Mouse (Mus musculus) intestine, postnatal 0 days (tissue): ENCODE measurements around the gene Rad9a. TPM values are rescaled to one million over a fixed set of nuclear protein-coding genes. Genes with fewer than 3 reads are reported as not detected.

Source experiments
- ATAC-seq: fragments of 200-750 bp; cut with Nextera tagmentation; 2 replicates; pipeline ENCODE4 v1.8.0; 2017; ENCODE audit warnings: mild to moderate bottlenecking, moderate TSS enrichment, moderate library complexity
- H3K27ac ChIP-seq: fragments of 300-500 bp; sonication (generic); 2 replicates; pipeline ENCODE4 v1.5.1; 2014; ENCODE audit warnings: mild to moderate bottlenecking, low read depth, low read length, moderate library complexity
- H3K27me3 ChIP-seq: fragments of 300-500 bp; sonication (generic); replicated peaks from 2 replicates; pipeline ENCODE4 v1.6.1; 2014; ENCODE audit warnings: low read length, mixed read lengths; ENCODE audit not compliant: control insufficient read depth, insufficient read depth
- H3K36me3 ChIP-seq: fragments of 300-500 bp; sonication (generic); 2 replicates; pipeline ENCODE4 v1.6.1; 2014; ENCODE audit warnings: mild to moderate bottlenecking, moderate library complexity; ENCODE audit not compliant: control insufficient read depth, insufficient read depth
- H3K4me1 ChIP-seq: fragments of 300-500 bp; sonication (generic); replicated peaks from 2 replicates; pipeline ENCODE4 v1.6.1; 2014; ENCODE audit warnings: antibody characterized with exemption, low read length, mixed read lengths; ENCODE audit not compliant: control insufficient read depth, insufficient read depth
- H3K4me2 ChIP-seq: fragments of 300-500 bp; sonication (generic); replicated peaks from 2 replicates; pipeline ENCODE4 v1.6.1; 2014; ENCODE audit warnings: low read depth, mild to moderate bottlenecking, moderate library complexity
- H3K4me3 ChIP-seq: fragments of 300-500 bp; sonication (generic); 2 replicates; pipeline ENCODE4 v1.5.1; 2014; ENCODE audit warnings: low read depth, low read length
- H3K9ac ChIP-seq: fragments of 300-500 bp; sonication (generic); 2 replicates; pipeline ENCODE4 v1.6.1; 2014; ENCODE audit warnings: mild to moderate bottlenecking, low read depth, low read length
- H3K9me3 ChIP-seq: fragments of 300-500 bp; sonication (generic); 2 replicates; pipeline ENCODE4 v1.6.1; 2016; ENCODE audit warnings: mixed run types; ENCODE audit not compliant: control insufficient read depth
- CTCF ChIP-seq: sonication (generic); IDR thresholded peaks from 2 replicates; pipeline ENCODE4 v1.5.1; 2016; ENCODE audit warnings: low read depth, mild to moderate bottlenecking, control low read depth, antibody characterized with exemption, moderate library complexity
- WGBS: fragments of 180-500 bp; shearing (Covaris S2); extraction: QIAGEN DNeasy Blood & Tissue Kit; methylation state at CpG from one replicate; pipeline ENCODE4 v1.1.7; 2014; 5-methylcytosine and 5-hydroxymethylcytosine counted together
- polyA plus RNA-seq: library from polyadenylated mRNA; unstranded; fragments of >200 nt; fragmentation: Nextera tagmentation; extraction: Ambion mirVana; gene quantifications from 2 replicates; pipeline ENCODE4 v1.2.1, GENCODE M21; 2015

Rad9a gene
- polyA plus RNA-seq, 1 experiment from 2014 or later, result 12.3 TPM

GRCm38 (mm10) chr19:4232651-4233050 lies 31.2 kb upstream of the Rad9a start:
- no peak for TF ChIP-seq CTCF
- 82% methylated on average over 7 of the region's 7 CpGs for WGBS
- no peak overlapping the region for H3K4me3 ChIP-seq
- no peaks in the 10 kb centered on the region for H3K36me3 ChIP-seq
- peak overlapping the region; percentile 89; the same call in 1 of the 2 replicates for H3K27ac ChIP-seq
- H3K4me1 ChIP-seq, result peaks cover 7% of the 10 kb centered on the region
- H3K9ac ChIP-seq, result peak overlapping the region; percentile 63; the same call in 1 of the 2 replicates
- peak overlapping the region; percentile 84 for H3K4me2 ChIP-seq
- ATAC-seq, result no peak
- H3K27me3 ChIP-seq, result no peaks in the 10 kb centered on the region
- H3K9me3 ChIP-seq, result no peaks in the 10 kb centered on the region

DNA sequence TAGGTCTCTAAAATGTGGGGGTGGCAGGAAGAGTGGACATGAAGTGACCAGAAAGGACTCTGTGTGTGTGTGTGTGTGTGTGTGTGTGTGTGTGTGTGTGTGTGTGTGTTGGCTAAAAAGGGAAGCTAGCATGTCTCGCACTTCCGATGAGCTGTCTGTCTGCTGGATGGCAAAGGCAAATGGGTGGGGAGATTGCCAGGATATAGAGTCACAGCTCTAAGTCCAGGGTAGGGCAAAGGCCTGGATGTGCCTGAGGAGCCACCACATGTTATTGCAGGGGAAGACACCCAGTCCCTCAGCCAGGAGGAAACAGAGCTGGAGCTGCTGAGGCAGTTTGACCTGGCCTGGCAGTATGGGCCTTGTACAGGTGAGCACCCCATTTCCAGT lies 30.7 kb upstream of the Rad9a start:
- peak; percentile 65 for ATAC-seq
- TF ChIP-seq CTCF, result no peak
- Histone ChIP-seq H3K4me2 (peak overlapping the region; percentile 84), H3K36me3 (no peaks in the 10 kb centered on the region), H3K9ac (peak overlapping the region; percentile 63), H3K4me3 (peak overlapping the region; percentile 53), H3K27me3 (no peaks in the 10 kb centered on the region), H3K27ac (peak overlapping the region; percentile 89), H3K9me3 (no peaks in the 10 kb centered on the region), H3K4me1 (peaks cover 7% of the 10 kb centered on the region)
- WGBS, result 18% methylated on average over 2 of the region's 2 CpGs

DNA sequence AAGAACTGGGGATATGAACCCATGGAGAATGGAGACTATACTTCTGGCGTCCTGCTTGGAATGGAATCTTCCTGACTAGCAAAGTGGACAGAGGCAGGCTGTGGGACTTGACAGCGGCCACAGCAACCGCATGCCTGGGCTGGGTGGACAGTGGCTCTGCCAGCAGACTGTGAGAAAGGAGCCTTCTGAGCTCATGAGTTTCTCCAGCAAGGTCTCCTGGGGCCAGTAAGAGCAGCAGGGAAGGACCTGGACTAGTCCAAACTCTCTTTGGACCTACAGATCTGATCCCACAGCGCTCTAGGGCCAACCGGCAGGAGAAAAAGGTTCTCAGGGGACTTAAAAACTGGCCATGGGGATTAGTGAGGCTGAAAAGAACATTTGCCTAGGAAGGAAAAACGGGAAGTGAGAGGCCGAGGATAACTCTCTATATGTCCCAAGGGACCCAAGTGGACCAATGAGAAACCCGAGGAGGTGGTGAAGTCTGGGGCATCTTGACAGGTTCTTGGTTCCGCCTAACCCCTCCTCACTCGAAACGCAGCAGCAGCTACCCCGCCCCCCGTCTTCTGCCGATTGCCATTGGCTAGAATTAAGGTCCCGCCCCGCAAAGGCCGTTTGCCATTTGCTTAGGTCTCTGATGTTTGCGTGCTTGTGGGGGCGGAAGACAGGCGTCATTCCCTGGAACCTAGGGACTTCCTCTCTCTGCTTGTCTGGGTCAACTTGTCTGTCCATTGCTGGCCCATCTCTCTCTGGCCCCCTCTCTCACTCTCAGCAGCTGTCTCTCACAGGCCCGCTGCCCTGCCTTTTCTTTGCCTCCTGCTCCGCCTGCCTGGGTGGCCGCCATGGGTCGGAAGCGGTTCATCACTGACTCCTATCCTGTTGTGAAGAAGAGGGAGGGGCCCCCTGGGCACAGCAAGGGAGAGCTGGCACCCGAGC lies 30.1 kb upstream of the Rad9a start, which contains the start of gene Pold4:
Gene Pold4 (plus strand): TSS at position 647 of the 933 bp plus-strand sequence.
- peak; percentile 82 for ATAC-seq

DNA sequence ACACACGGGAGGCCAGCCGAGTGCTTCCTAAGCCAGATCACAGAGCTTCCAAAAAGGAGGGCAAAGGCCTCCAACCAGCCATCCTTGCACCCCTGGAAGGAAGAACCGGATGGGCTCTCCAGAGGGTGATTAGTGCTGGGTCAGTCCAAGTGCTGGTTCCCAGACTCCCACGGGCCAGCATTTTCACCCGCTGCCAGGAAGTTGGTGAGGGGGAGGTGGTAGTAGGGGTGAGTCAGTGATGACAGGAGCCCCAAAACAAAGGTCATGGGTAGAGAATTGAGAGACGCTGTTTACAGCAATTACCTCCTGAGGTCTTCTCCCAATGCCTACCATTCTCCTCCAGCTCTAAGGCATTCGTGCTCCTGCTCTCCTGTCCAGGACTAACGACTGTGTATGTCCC lies 29.0 kb upstream of the Rad9a start:
- H3K4me3 ChIP-seq, result no peak overlapping the region
- no peak overlapping the region for H3K4me2 ChIP-seq
- no peak overlapping the region for H3K27ac ChIP-seq
- no peak overlapping the region for H3K9ac ChIP-seq
- no peaks in the 10 kb centered on the region for H3K9me3 ChIP-seq
- TF ChIP-seq CTCF, result no peak
- H3K36me3 ChIP-seq, result no peaks in the 10 kb centered on the region
- WGBS, result 62% methylated on average over 8 of the region's 8 CpGs
- no peak for ATAC-seq
- H3K4me1 ChIP-seq, result peaks cover 7% of the 10 kb centered on the region
- H3K27me3 ChIP-seq, result no peaks in the 10 kb centered on the region

More for the DNA sequence above, 30.1 kb upstream of the Rad9a start, which contains the start of gene Pold4:
- Histone ChIP-seq H3K27ac (peak within 1 kb of the TSS; percentile 89), H3K36me3 (no peaks in the 10 kb centered on the region), H3K4me3 (peak within 1 kb of the TSS; percentile 53), H3K9ac (peak within 1 kb of the TSS; percentile 63), H3K27me3 (no peaks in the 10 kb centered on the region), H3K4me2 (peak within 1 kb of the TSS; percentile 84), H3K9me3 (no peaks in the 10 kb centered on the region), H3K4me1 (peaks cover 7% of the 10 kb centered on the region)
- TF ChIP-seq CTCF, result no peak
- WGBS, result 13% methylated on average over 26 of the region's 26 CpGs

DNA sequence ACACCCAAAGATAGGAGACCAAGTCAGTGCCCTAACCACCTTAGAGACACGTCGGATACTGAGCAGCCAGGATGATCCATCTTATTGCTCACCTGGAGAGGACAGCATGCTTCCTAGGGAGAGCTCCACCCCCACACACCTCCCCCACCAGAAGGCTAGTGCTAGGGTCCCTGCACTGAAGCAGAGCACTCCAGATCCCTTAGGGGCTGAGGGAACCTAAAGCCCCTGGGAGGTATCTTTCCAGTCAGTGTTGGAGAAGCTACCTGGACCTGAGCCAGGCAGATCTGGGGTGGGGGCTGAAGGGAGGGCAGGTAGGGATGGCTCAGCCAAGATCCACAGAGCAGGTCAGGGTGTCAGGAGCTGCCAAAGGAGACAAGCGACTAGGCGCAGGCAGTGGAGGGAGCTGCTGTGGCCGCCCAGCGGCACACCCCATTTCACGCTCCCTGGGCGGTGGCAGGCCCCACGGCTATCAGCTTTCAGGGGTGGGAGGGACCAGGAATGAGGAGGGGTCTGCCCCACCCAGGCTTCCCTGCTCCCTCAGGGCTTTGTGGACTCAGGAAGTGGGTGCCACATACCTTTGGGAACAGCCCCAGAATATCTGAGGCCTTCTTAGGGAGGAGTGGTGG lies 28.1 kb upstream of the Rad9a start:
- H3K4me1 ChIP-seq, result peaks cover 7% of the 10 kb centered on the region
- no peak overlapping the region for H3K27ac ChIP-seq
- H3K4me2 ChIP-seq, result no peak overlapping the region
- no peaks in the 10 kb centered on the region for H3K36me3 ChIP-seq
- no peak overlapping the region for H3K9ac ChIP-seq
- WGBS, result 38% methylated on average over 9 of the region's 9 CpGs
- H3K9me3 ChIP-seq, result no peaks in the 10 kb centered on the region
- ATAC-seq, result no peak
- H3K4me3 ChIP-seq, result no peak overlapping the region
- H3K27me3 ChIP-seq, result no peaks in the 10 kb centered on the region
- no peak for TF ChIP-seq CTCF

- no peak overlapping the region for H3K9ac ChIP-seq
- H3K27me3 ChIP-seq, result no peaks in the 10 kb centered on the region
- H3K4me1 ChIP-seq, result peaks cover 7% of the 10 kb centered on the region
- 0 out of 2 replicates have a peak overlapping the region, but pooled peaks have one; percentile 1 for H3K4me2 ChIP-seq
- ATAC-seq, result no peak
- no peaks in the 10 kb centered on the region for H3K36me3 ChIP-seq
- no peak for TF ChIP-seq CTCF
- H3K27ac ChIP-seq, result no peak overlapping the region
- 38% methylated on average over 4 of the region's 4 CpGs for WGBS
- H3K4me3 ChIP-seq, result no peak overlapping the region
- no peaks in the 10 kb centered on the region for H3K9me3 ChIP-seq
These were observed 27.4 kb upstream of the Rad9a start for GRCm38 (mm10) chr19:4228891-4229290.
